Mouse (Mus musculus) C2C12 (cell line): Measurements from ENCODE around the gene Rab42. TPM values are rescaled to one million over a fixed set of nuclear protein-coding genes. Genes with fewer than 3 reads are reported as not detected.
A peak's percentile ranks its signal among the peaks of the same experiment; 100 is the strongest.

ENCODE experiments used
- H3K27me3 ChIP-seq: one replicate; pipeline ENCODE4 v1.6.1; 2011; ENCODE audit not compliant: control insufficient read depth, insufficient read depth, insufficient read length
- H3K36me3 ChIP-seq: one replicate; pipeline ENCODE4 v1.6.1; 2011; ENCODE audit not compliant: control insufficient read depth, insufficient read depth
- H3K4me3 ChIP-seq: one replicate; pipeline ENCODE4 v1.5.1; 2011; ENCODE audit warnings: mild to moderate bottlenecking, control low read depth; ENCODE audit not compliant: poor library complexity, insufficient read depth, severe bottlenecking
- H3K79me2 ChIP-seq: one replicate; pipeline ENCODE4 v1.6.1; 2011; ENCODE audit not compliant: control insufficient read depth, insufficient read depth
- H3K79me3 ChIP-seq: one replicate; pipeline ENCODE4 v1.6.1; 2011; ENCODE audit warnings: low read depth, control low read depth
- H3ac ChIP-seq: one replicate; pipeline ENCODE3; 2011; ENCODE audit warnings: low read depth; ENCODE audit not compliant: control insufficient read depth, insufficient read length
- CEBPB ChIP-seq: IDR thresholded peaks from one replicate; pipeline ENCODE4 v1.6.1; 2011; ENCODE audit warnings: low read depth, mild to moderate bottlenecking, control low read depth, moderate library complexity
- CTCF ChIP-seq: IDR thresholded peaks from one replicate; pipeline ENCODE4 v1.5.1; 2011; ENCODE audit not compliant: control insufficient read depth, insufficient read depth, insufficient read length
- FOSL1 ChIP-seq: IDR thresholded peaks from one replicate; pipeline ENCODE4 v1.8.0; 2011; ENCODE audit warnings: mild to moderate bottlenecking, low read length; ENCODE audit not compliant: poor library complexity, insufficient read depth, severe bottlenecking
- MAX ChIP-seq: IDR thresholded peaks from one replicate; pipeline ENCODE4 v1.6.1; 2011; ENCODE audit warnings: mild to moderate bottlenecking, control low read depth
- MYOD1 ChIP-seq: IDR thresholded peaks from one replicate; pipeline ENCODE4 v1.6.1; 2011; ENCODE audit warnings: low read depth; ENCODE audit not compliant: control insufficient read depth, insufficient read length
- MYOG ChIP-seq: IDR thresholded peaks from one replicate; pipeline ENCODE4 v1.6.1; 2011; ENCODE audit not compliant: control insufficient read depth, insufficient read length; ENCODE audit errors: extremely low read depth
- USF1 ChIP-seq: IDR thresholded peaks from one replicate; pipeline ENCODE4 v1.6.1; 2011; ENCODE audit warnings: low read depth, mild to moderate bottlenecking, control low read depth, moderate library complexity
- polyA plus RNA-seq: library from polyadenylated mRNA; unstranded; fragments of >200 nt; fragmentation: generic; extraction: Trizol; gene quantifications from one replicate; pipeline ENCODE4 v1.2.1, GENCODE M21; 2012; ENCODE audit warnings: missing spikeins

Gene Rab42
- polyA plus RNA-seq, 1 experiment = 0.42 TPM

DNA sequence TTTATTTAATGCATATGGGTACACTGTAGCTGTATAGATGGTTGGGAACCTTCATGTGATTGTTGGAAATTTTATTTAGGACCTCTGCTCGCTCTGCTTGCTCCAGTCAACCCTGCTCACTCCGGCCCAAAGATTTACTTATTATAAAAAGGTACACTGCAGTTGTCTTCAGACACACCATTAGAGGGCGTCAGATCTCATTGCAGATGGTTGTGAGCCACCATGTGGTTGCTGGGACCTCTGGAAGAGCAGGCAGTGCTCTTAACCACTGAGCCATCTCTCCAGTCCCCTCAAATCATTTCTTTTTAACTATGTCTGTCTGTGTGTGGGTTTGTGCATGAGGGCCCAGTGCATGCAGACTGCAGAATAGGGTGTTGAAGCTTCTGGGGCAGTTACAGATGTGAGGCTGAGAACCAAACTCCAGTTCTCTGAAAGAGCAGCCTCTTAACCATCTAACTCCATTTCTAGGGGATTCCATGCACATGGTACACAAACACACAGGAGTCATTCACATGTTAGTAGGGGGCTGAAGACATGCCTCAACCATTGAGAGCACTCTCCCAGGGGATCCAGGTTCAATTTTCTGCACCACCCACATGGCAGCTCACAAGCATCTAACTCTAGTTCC lies 46.4 kb upstream of the Rab42 start:
- Histone ChIP-seq H3K36me3 (peaks cover 30% of the 10 kb centered on the region), H3K79me2 (peaks cover 43% of the 10 kb centered on the region), H3K4me3 (no peak overlapping the region), H3K79me3 (peaks cover 30% of the 10 kb centered on the region), H3K27me3 (no peaks in the 10 kb centered on the region), H3ac (no peak overlapping the region)
- TF ChIP-seq USF1 (no peak), MYOD1 (no peak), FOSL1 (no peak), CEBPB (no peak), CTCF (no peak), MYOG (no peak), MAX (no peak)

GRCm38 (mm10) chr4:132346661-132347060 lies 43.5 kb upstream of the Rab42 start:
- H3K4me3 ChIP-seq = no peak overlapping the region
- no peak for TF ChIP-seq MYOG
- TF ChIP-seq CEBPB = no peak
- no peak for TF ChIP-seq MYOD1
- H3ac ChIP-seq = no peak overlapping the region
- peaks cover 33% of the 10 kb centered on the region for H3K36me3 ChIP-seq
- peaks cover 43% of the 10 kb centered on the region for H3K79me3 ChIP-seq
- peaks cover 49% of the 10 kb centered on the region for H3K79me2 ChIP-seq
- H3K27me3 ChIP-seq = no peaks in the 10 kb centered on the region

DNA sequence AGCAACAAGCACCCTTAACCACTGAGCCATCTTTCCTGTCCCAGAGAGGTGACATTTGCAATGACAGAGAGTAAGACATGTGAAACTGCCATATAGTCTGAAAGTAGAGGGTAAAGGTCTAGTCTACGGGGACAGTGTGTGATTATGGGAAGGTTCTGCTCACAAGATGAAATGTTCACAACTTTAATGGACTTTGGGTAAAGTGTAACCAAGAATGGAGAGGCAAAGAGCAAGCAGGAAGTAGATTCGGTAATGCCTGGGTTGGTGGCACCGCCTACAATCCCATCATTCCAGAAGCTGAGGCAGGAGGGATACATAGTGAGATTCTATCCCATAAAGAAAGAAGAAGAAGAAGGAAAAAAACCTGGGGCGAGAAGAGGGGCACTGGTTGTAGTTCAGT lies 43.1 kb upstream of the Rab42 start:
- peaks cover 49% of the 10 kb centered on the region for H3K79me2 ChIP-seq
- no peak overlapping the region for H3ac ChIP-seq
- peaks cover 29% of the 10 kb centered on the region for H3K36me3 ChIP-seq
- no peaks in the 10 kb centered on the region for H3K27me3 ChIP-seq
- peaks cover 43% of the 10 kb centered on the region for H3K79me3 ChIP-seq
- TF ChIP-seq MYOG = no peak
- no peak for TF ChIP-seq MAX
- no peak for TF ChIP-seq USF1
- no peak for TF ChIP-seq FOSL1
- no peak for TF ChIP-seq MYOD1
- TF ChIP-seq CEBPB = no peak
- no peak for TF ChIP-seq CTCF
- no peak overlapping the region for H3K4me3 ChIP-seq

- Histone ChIP-seq H3K4me3 (peak overlapping the region; percentile 92), H3ac (no peak overlapping the region), H3K79me2 (peaks cover 49% of the 10 kb centered on the region), H3K79me3 (peaks cover 44% of the 10 kb centered on the region), H3K36me3 (peaks cover 28% of the 10 kb centered on the region), H3K27me3 (no peaks in the 10 kb centered on the region)
- TF ChIP-seq FOSL1 (no peak), CEBPB (no peak), CTCF (no peak)
Measured at GRCm38 (mm10) chr4:132345843-132346212, 42.6 kb upstream of the Rab42 start.

- H3K27me3 ChIP-seq = no peaks in the 10 kb centered on the region
- peaks cover 52% of the 10 kb centered on the region for H3K79me2 ChIP-seq
- H3K4me3 ChIP-seq = peak overlapping the region; percentile 92
- H3ac ChIP-seq = peak overlapping the region; percentile 82
- H3K36me3 ChIP-seq = peaks cover 28% of the 10 kb centered on the region
- TF ChIP-seq MAX = peak; percentile 84
- TF ChIP-seq FOSL1 = no peak
- TF ChIP-seq CEBPB = no peak
- peak; percentile 90 for TF ChIP-seq CTCF
- H3K79me3 ChIP-seq = peaks cover 49% of the 10 kb centered on the region
Measured at GRCm38 (mm10) chr4:132345135-132345842, 42.1 kb upstream of the Rab42 start.

GRCm38 (mm10) chr4:132344403-132345134 lies 41.4 kb upstream of the Rab42 start:
- Histone ChIP-seq H3K4me3 (peak overlapping the region; percentile 92), H3K79me2 (peaks cover 59% of the 10 kb centered on the region), H3K36me3 (peaks cover 32% of the 10 kb centered on the region), H3K79me3 (peaks cover 56% of the 10 kb centered on the region), H3K27me3 (no peaks in the 10 kb centered on the region), H3ac (peak overlapping the region; percentile 82)
- TF ChIP-seq USF1 (peak; percentile 52), FOSL1 (peak; percentile 3), CEBPB (no peak), MAX (peak; percentile 77)
